Mouse (Mus musculus): ENCODE measurements at regions not wholly inside any gene's neighbourhood (a gene's known extent, or its start where the extent isn't known, plus 50 kb on each side); places are given as distances from the start of the nearest gene placed in this dataset.
A peak's percentile ranks its signal among the peaks of the same experiment; 100 is the strongest.
"Not testable (repeated sequence)": the region's sequence is repeated elsewhere in the genome, so short reads cannot be mapped to it uniquely, and the experiment has no call there.

DNA sequence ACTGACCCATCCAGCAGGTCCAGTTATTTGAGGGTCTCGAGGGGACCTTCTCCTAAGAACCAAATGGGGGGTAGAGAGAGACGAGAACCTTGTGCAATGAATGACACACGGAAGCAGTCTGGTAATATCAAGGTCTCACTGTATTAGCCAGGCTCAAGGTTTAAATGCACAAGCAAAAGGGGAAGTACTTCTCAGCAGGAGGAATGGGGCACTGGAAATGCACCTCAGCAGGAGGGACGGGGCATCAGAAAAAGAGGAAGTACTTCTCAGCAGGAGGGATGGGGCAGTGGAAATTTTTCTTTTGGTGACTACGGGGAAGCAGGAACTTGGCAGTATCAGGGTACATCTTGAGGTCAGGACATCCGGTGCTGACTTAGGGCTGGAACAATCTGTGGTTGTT is 74.9 kb upstream of the Vmn1r3 start:
- not testable (repeated sequence) for H3K4me2 ChIP-seq (ENCODE audit: low read depth, low read length); H3K36me3 ChIP-seq (ENCODE audit: control insufficient read depth, insufficient read depth, low read length); ATAC-seq (ENCODE audit: insufficient read depth, low FRiP score); H3K27me3 ChIP-seq (ENCODE audit: control insufficient read depth, insufficient read depth, low read length); H3K27ac ChIP-seq (ENCODE audit: low read length); H3K4me3 ChIP-seq (replicated peaks; ENCODE audit: low read length); H3K4me1 ChIP-seq (ENCODE audit: control insufficient read depth, insufficient read depth, low read length); H3K9ac ChIP-seq (ENCODE audit: low read length); H3K9me3 ChIP-seq (replicated peaks; ENCODE audit: control insufficient read depth, low read length)
- 76% methylated on average over 5 of the region's 6 CpGs for WGBS

DNA sequence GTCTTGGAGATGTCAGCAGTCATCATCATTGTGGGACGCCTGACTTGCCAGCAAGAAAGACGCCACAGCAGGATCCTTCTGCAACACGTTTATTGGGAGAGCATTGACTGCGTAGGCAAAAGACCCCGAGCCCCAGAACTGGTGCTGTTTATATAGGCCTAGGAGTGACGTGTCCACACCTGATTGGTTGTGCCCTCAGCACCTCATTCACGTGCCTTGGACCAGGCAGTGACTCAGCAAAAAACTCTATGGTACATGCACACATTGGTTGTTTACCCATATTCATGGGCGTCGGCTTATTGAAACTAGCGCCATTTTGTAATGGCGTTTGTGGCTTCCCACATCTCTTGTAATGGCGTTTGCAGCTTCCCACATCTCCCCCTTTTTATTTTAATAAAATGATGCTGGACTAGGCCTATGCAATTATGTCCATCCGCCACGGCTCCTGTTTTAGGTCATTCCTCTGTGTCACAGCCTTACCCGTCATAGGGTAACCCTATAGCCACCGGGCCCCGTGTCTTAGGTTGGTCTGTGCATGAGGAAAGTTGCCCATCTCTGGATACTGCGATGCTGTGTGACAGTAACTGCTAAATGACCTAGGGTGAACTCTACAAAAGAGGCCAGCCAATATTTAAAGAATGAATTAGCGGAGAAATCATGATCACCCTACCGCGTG is 67.6 kb upstream of the Vmn1r3 start:
- not testable (repeated sequence) for H3K4me3 ChIP-seq (replicated peaks; ENCODE audit: low read length); H3K4me1 ChIP-seq (ENCODE audit: control insufficient read depth, insufficient read depth, low read length); H3K36me3 ChIP-seq (ENCODE audit: control insufficient read depth, insufficient read depth, low read length); ATAC-seq (ENCODE audit: insufficient read depth, low FRiP score); H3K27ac ChIP-seq (ENCODE audit: low read length); H3K4me2 ChIP-seq (ENCODE audit: low read depth, low read length); H3K9ac ChIP-seq (ENCODE audit: low read length); H3K27me3 ChIP-seq (ENCODE audit: control insufficient read depth, insufficient read depth, low read length)
- H3K9me3 ChIP-seq (replicated peaks; ENCODE audit: control insufficient read depth, low read length) = peaks cover 14% of the 10 kb centered on the region; the same call in 1 of the 2 replicates
- WGBS = 88% methylated on average over 21 of the region's 21 CpGs

DNA sequence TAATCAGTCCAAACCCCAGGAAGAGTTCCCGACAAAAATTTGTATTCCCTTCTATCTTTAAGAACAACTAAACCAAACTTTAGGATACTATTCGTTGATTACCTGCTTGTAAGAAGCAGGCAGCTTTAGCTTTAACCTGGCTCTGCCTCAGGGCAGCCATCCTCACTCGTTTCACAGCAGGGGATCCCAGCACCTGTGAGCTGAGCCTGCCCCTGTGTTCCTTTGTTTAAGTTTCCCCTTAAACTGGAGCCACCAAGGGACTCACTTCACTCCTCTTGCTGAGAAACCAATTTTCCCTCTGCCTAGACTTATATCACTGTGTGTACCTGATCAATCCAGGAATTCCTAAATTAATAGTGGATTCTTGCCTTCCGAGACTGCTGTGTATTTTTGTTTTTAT is 65.1 kb upstream of the Vmn1r3 start:
- not testable (repeated sequence) for H3K27me3 ChIP-seq (ENCODE audit: control insufficient read depth, insufficient read depth, low read length); H3K9ac ChIP-seq (ENCODE audit: low read length); H3K27ac ChIP-seq (ENCODE audit: low read length); H3K4me2 ChIP-seq (ENCODE audit: low read depth, low read length); ATAC-seq (ENCODE audit: insufficient read depth, low FRiP score); H3K4me1 ChIP-seq (ENCODE audit: control insufficient read depth, insufficient read depth, low read length); H3K4me3 ChIP-seq (replicated peaks; ENCODE audit: low read length); H3K36me3 ChIP-seq (ENCODE audit: control insufficient read depth, insufficient read depth, low read length)
- H3K9me3 ChIP-seq (replicated peaks; ENCODE audit: control insufficient read depth, low read length) = peaks cover 14% of the 10 kb centered on the region; the same call in 1 of the 2 replicates
- 60% methylated on average over 4 of the region's 4 CpGs for WGBS

DNA sequence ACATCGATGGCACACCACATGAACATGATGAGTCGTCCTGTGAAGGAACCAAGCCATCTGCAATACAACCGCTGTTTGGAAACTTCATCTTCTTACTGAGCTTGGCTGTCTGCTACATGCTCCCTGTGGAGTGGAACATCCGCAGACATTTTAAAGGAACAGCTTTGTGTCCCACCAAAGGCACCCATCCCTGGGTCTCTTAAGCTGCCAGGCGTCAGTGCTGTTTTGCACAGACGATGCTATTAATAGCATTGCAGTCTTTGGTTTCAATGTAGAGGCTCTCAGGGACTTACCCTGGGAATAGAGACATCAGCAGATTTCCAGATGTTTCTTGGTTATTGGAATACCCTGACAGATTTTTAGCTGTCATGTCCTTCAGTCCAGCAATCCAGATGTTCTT is 56.9 kb upstream of the Vmn1r3 start:
- H3K4me1 ChIP-seq (ENCODE audit: control insufficient read depth, insufficient read depth, low read length); H3K27ac ChIP-seq (ENCODE audit: low read length); H3K9me3 ChIP-seq (replicated peaks; ENCODE audit: control insufficient read depth, low read length); H3K4me3 ChIP-seq (replicated peaks; ENCODE audit: low read length); H3K27me3 ChIP-seq (ENCODE audit: control insufficient read depth, insufficient read depth, low read length); H3K36me3 ChIP-seq (ENCODE audit: control insufficient read depth, insufficient read depth, low read length); H3K9ac ChIP-seq (ENCODE audit: low read length); ATAC-seq (ENCODE audit: insufficient read depth, low FRiP score); H3K4me2 ChIP-seq (ENCODE audit: low read depth, low read length): not testable (repeated sequence)
- 78% methylated on average over 6 of the region's 6 CpGs for WGBS

DNA sequence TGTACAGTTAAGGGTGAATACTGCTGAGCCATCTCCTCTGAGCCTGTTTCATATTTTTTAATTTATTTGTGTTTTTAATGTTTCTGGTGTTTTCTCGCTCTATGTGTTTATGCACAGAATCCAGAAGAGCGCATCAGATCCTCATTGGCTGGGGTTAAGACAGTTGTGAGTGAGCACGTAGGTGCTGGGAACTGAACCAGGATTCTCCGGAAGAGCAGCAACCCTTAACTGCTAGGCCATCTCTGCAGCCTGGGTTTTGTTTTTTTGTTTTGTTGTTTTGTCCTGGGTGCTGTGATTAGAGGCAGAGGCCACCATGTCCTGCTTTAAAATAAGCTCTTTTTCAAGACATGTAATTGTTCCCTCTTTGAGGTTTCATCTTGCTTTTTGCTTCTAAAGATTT is 56.2 kb upstream of the Vmn1r3 start:
- 73% methylated on average over 4 of the region's 4 CpGs for WGBS

DNA sequence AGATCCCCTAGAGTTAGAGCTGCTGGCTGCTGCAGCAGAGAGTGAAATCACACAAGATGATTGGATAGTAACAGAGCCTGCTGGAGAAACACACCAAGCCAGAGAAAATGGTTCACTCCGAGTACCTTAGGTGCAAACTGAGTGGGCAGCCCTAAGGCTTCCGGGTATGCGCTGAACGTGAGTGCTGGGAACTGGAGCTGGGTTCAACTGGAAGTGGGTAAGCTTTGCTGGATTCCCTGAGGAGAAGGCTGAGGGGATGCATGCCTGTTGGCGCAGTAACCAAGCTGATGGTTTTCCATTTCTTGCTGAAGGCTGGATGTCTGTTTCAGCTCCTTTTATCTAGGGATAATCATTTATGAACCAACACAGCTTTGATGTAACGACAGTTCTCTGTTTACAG is 53.3 kb upstream of the Vmn1r3 start:
- not testable (repeated sequence) for H3K27me3 ChIP-seq (ENCODE audit: control insufficient read depth, insufficient read depth, low read length); H3K27ac ChIP-seq (ENCODE audit: low read length); H3K36me3 ChIP-seq (ENCODE audit: control insufficient read depth, insufficient read depth, low read length); H3K9me3 ChIP-seq (replicated peaks; ENCODE audit: control insufficient read depth, low read length); H3K4me3 ChIP-seq (replicated peaks; ENCODE audit: low read length); H3K4me2 ChIP-seq (ENCODE audit: low read depth, low read length); H3K4me1 ChIP-seq (ENCODE audit: control insufficient read depth, insufficient read depth, low read length); ATAC-seq (ENCODE audit: insufficient read depth, low FRiP score); H3K9ac ChIP-seq (ENCODE audit: low read length)
- 67% methylated on average over 6 of the region's 6 CpGs for WGBS

More for the DNA sequence above, 56.2 kb upstream of the Vmn1r3 start:
- H3K4me3 ChIP-seq (replicated peaks; ENCODE audit: low read length); ATAC-seq (ENCODE audit: insufficient read depth, low FRiP score); H3K36me3 ChIP-seq (ENCODE audit: control insufficient read depth, insufficient read depth, low read length); H3K9ac ChIP-seq (ENCODE audit: low read length); H3K27ac ChIP-seq (ENCODE audit: low read length); H3K9me3 ChIP-seq (replicated peaks; ENCODE audit: control insufficient read depth, low read length); H3K27me3 ChIP-seq (ENCODE audit: control insufficient read depth, insufficient read depth, low read length); H3K4me1 ChIP-seq (ENCODE audit: control insufficient read depth, insufficient read depth, low read length); H3K4me2 ChIP-seq (ENCODE audit: low read depth, low read length): not testable (repeated sequence)

DNA sequence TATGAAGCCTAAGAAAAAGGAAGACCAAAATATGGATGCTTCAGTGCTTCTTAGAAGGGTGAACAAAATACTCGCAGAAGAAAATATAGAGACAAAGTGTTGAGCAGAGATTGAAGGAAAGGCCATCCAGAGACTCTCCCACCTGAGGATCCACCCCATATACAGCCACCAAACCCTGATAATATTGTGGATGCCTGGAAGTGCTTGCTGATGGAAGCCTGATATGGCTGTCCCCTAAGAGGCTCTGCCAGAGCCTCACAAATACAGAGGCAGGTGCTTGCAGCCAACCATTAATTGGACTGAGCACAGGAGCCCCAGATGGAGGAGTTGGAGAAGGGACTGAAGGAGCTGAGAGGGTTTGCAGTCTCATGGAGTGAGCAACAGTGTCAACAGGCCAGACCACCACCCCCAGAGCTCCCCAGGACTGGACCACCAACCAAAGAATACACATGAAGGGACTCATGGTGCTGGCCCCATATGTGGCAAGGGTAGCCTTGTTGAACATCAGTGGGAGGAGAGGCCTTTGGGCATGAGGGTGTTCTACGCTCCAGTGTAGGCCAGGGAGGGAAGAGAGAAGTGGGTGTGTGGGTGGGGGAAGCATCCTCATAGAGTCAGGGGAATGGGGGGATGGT is 51.1 kb upstream of the Vmn1r3 start:
- not testable (repeated sequence) for H3K4me1 ChIP-seq (ENCODE audit: control insufficient read depth, insufficient read depth, low read length); H3K36me3 ChIP-seq (ENCODE audit: control insufficient read depth, insufficient read depth, low read length); H3K4me3 ChIP-seq (replicated peaks; ENCODE audit: low read length); H3K9ac ChIP-seq (ENCODE audit: low read length); H3K9me3 ChIP-seq (replicated peaks; ENCODE audit: control insufficient read depth, low read length); H3K27ac ChIP-seq (ENCODE audit: low read length); H3K27me3 ChIP-seq (ENCODE audit: control insufficient read depth, insufficient read depth, low read length); H3K4me2 ChIP-seq (ENCODE audit: low read depth, low read length)
- ATAC-seq (ENCODE audit: insufficient read depth, low FRiP score) = peak; percentile 26; the same call in 1 of the 2 replicates
- WGBS = 28% methylated on average over 2 of the region's 2 CpGs
